Mouse (Mus musculus): ENCODE measurements at regions not wholly inside any gene's neighbourhood (a gene's known extent, or its start where the extent isn't known, plus 50 kb on each side); places are given as distances from the start of the nearest gene placed in this dataset.

- TF ChIP-seq CTCF (IDR thresholded peaks at IDR 0.05; ENCODE audit: low read depth) (no peak), EP300 (IDR thresholded peaks at IDR 0.05; ENCODE audit: low read depth) (no peak)
Observed at GRCm38 (mm10) chr10:103860890-103861289, 281.9 kb upstream of the Gm21293 start.

Data from heart, postnatal 0 days (tissue).